Mouse (Mus musculus) olfactory bulb, adult 2 months (tissue): ENCODE results near the gene Bmp2k.

Experiments
- CTCF ChIP-seq: fragments of 200-500 bp; IDR thresholded peaks from 2 replicates; pipeline ENCODE4 v1.5.1; 2012; ENCODE audit warnings: low read depth, mild to moderate bottlenecking, low read length, moderate library complexity; ENCODE audit not compliant: insufficient read depth
- POLR2A ChIP-seq: fragments of 200-500 bp; IDR thresholded peaks from 2 replicates; pipeline ENCODE4 v1.6.1; 2012; ENCODE audit warnings: mild to moderate bottlenecking, low read depth, low read length, moderate library complexity; ENCODE audit not compliant: insufficient read depth

DNA sequence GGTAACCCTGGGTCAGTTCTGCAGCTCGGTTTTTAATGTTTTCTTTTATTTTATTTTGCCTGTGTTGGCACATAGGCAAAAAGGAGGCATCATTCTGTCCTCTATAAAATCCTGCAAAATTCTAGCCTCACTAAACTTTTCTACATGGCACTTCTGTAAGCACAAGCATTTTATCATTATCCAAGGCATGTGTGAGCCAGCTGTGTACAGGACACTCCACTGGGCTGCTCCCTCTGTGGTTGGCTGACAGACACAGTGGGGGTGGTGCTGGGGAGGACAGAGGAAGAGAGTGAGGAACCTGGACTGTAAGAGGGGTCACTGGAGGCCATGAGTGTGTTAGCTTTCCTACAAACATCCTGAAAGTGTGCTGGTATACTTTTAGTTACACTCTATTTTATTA is 64.6 kb downstream of the Bmp2k start:
- TF ChIP-seq CTCF (no peak), POLR2A (no peak)
